Mouse (Mus musculus) lung, embryonic 14.5 days (tissue): ENCODE measurements around the gene Capza3. TPM values are rescaled to one million over a fixed set of nuclear protein-coding genes. Genes with fewer than 3 reads are reported as not detected.
A peak's percentile ranks its signal among the peaks of the same experiment; 100 is the strongest.

ENCODE experiments used
- ATAC-seq: fragments of 200-750 bp; cut with Nextera tagmentation; 2 replicates; pipeline ENCODE4 v1.8.0; 2017; ENCODE audit warnings: mild to moderate bottlenecking, moderate TSS enrichment, moderate library complexity; ENCODE audit not compliant: insufficient read depth
- DNase-seq: peaks from one replicate; pipeline ENCODE4 v3.0.0-alpha.2; 2015
- H3K27ac ChIP-seq: fragments of 300-500 bp; sonication (generic); 2 replicates; pipeline ENCODE4 v1.5.1; 2014; ENCODE audit warnings: low read depth, mild to moderate bottlenecking, moderate library complexity
- H3K27me3 ChIP-seq: fragments of 300-500 bp; sonication (generic); 2 replicates; pipeline ENCODE4 v1.6.1; 2014; ENCODE audit warnings: low read length, control low read depth; ENCODE audit not compliant: insufficient read depth
- H3K36me3 ChIP-seq: fragments of 300-500 bp; sonication (generic); 2 replicates; pipeline ENCODE4 v1.6.1; 2014; ENCODE audit warnings: control low read depth; ENCODE audit not compliant: insufficient read depth
- H3K4me1 ChIP-seq: fragments of 300-500 bp; sonication (generic); 2 replicates; pipeline ENCODE4 v1.6.1; 2014; ENCODE audit warnings: antibody characterized with exemption, control low read depth; ENCODE audit not compliant: insufficient read depth
- H3K4me2 ChIP-seq: fragments of 300-500 bp; sonication (generic); 2 replicates; pipeline ENCODE4 v1.6.1; 2014; ENCODE audit warnings: mild to moderate bottlenecking
- H3K4me3 ChIP-seq: fragments of 300-500 bp; sonication (generic); 2 replicates; pipeline ENCODE4 v1.5.1; 2014; ENCODE audit warnings: low read depth, low read length
- H3K9ac ChIP-seq: fragments of 300-500 bp; sonication (generic); 2 replicates; pipeline ENCODE4 v1.6.1; 2014
- H3K9me3 ChIP-seq: fragments of 300-500 bp; sonication (generic); 2 replicates; pipeline ENCODE4 v1.6.1; 2016; ENCODE audit warnings: low read depth, low read length, control low read depth
- CTCF ChIP-seq: IDR thresholded peaks from 2 replicates; pipeline ENCODE4 v1.5.1; 2016; ENCODE audit warnings: antibody characterized with exemption, low read depth
- WGBS: fragments of 180-500 bp; shearing (Covaris S2); extraction: QIAGEN DNeasy Blood & Tissue Kit; methylation state at CpG from one replicate; pipeline ENCODE4 v1.1.7; 2014; 5-methylcytosine and 5-hydroxymethylcytosine counted together
- polyA plus RNA-seq: library from polyadenylated mRNA; unstranded; fragments of >200 nt; fragmentation: Nextera tagmentation; extraction: Ambion mirVana; gene quantifications from 2 replicates; pipeline ENCODE4 v1.2.1, GENCODE M21; 2014

The Capza3 gene
- polyA plus RNA-seq, 1 experiment from 2014 or later: not detected

GRCm38 (mm10) chr6:140080933-140081332 lies 39.9 kb downstream of the Capza3 start:
- Histone ChIP-seq H3K27me3 (no peaks in the 10 kb centered on the region), H3K9me3 (no peaks in the 10 kb centered on the region), H3K36me3 (no peaks in the 10 kb centered on the region), H3K4me1 (no peaks in the 10 kb centered on the region), H3K4me2 (no peak overlapping the region), H3K4me3 (no peak overlapping the region), H3K27ac (no peak overlapping the region), H3K9ac (no peak overlapping the region)
- ATAC-seq: no peak
- WGBS: 55% methylated on average over 7 of the region's 7 CpGs
- no peak for DNase-seq
- no peak for TF ChIP-seq CTCF

DNA sequence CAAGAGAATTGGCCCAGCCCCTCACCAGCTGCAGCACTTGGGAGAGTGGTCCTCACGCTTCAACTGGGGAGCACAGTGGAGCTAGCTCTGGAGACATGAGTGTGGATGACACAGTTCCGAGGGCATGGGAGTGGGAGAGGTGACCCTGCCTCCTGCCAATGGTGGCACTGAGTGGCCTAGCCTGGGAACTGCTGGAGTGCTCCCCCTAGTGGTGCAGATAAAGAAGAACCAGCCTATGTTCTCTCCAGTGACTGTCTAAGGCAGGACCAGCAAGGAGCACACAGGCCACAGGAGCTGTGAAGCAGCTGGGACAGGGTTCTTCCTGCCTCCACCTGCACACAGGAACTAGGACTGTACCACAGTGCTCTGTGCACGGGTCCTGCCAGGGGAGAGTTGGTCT lies 40.7 kb downstream of the Capza3 start:
- H3K4me1 ChIP-seq: no peaks in the 10 kb centered on the region
- H3K36me3 ChIP-seq: no peaks in the 10 kb centered on the region
- no peak overlapping the region for H3K4me2 ChIP-seq
- 80% methylated on average over 3 of the region's 3 CpGs for WGBS
- DNase-seq: no peak
- H3K9me3 ChIP-seq: no peaks in the 10 kb centered on the region
- peak; percentile 49; the same call in 1 of the 2 replicates for ATAC-seq
- H3K27me3 ChIP-seq: no peaks in the 10 kb centered on the region
- no peak overlapping the region for H3K9ac ChIP-seq
- no peak overlapping the region for H3K4me3 ChIP-seq
- no peak overlapping the region for H3K27ac ChIP-seq
- peak; percentile 62 for TF ChIP-seq CTCF

DNA sequence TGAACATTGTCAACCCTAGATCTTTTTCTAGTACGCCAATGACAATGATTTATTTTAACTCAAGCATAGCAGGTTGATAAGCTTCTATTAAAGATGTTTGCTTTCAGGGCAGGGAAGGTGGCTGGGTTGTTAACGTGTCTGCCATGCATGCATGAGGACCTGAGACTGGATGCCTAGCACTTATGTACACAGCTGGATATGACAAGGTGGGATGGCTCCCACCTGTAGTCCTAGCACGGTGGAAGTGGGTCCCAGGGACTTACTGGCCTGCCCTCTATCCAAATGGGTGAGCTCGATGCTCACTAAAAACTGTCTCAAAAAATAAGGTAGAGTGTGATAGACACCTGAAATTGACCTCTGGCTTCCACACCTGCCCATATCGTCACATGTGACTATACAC lies 48.8 kb downstream of the Capza3 start:
- H3K9ac ChIP-seq: no peak overlapping the region
- H3K27ac ChIP-seq: no peak overlapping the region
- no peak overlapping the region for H3K4me2 ChIP-seq
- no peak for DNase-seq
- no peak overlapping the region for H3K4me3 ChIP-seq
- H3K9me3 ChIP-seq: no peaks in the 10 kb centered on the region
- H3K36me3 ChIP-seq: no peaks in the 10 kb centered on the region
- no peak for TF ChIP-seq CTCF
- ATAC-seq: no peak
- WGBS: 58% methylated on average over 5 of the region's 5 CpGs
- H3K4me1 ChIP-seq: no peaks in the 10 kb centered on the region
- H3K27me3 ChIP-seq: no peaks in the 10 kb centered on the region

Other genes with a start within 250 kb of the Capza3 start
- gene Plcz1, start 205 bp downstream of the Capza3 start, polyA plus RNA-seq: not detected in 2 replicates